Mouse (Mus musculus) heart, adult 2 months (tissue): ENCODE measurements around the gene Adam22. TPM values are rescaled to one million over a fixed set of nuclear protein-coding genes. Genes with fewer than 3 reads are reported as not detected.
"Not testable (repeated sequence)": the region's sequence is repeated elsewhere in the genome, so short reads cannot be mapped to it uniquely, and the experiment has no call there.

Experiments used
- DNase-seq, 2 experiments: peaks; one replicate each; pipeline ENCODE4 v3.0.0; 2021
- H3K27ac ChIP-seq: fragments of 200-600 bp; 2 replicates; pipeline ENCODE4 v1.8.1; 2022
- H3K27me3 ChIP-seq: fragments of 200-500 bp; 2 replicates; pipeline ENCODE4 v1.6.1; 2012; ENCODE audit warnings: mild to moderate bottlenecking, low read length, inconsistent platforms, mixed read lengths; ENCODE audit not compliant: control insufficient read depth, insufficient read depth
- H3K36me3 ChIP-seq: fragments of 200-500 bp; 2 replicates; pipeline ENCODE4 v1.6.1; 2012; ENCODE audit warnings: low read length, inconsistent platforms; ENCODE audit not compliant: control insufficient read depth, insufficient read depth
- H3K4me1 ChIP-seq: fragments of 200-500 bp; 2 replicates; pipeline ENCODE4 v1.6.1; 2011; ENCODE audit warnings: low read length; ENCODE audit not compliant: control insufficient read depth, insufficient read depth
- H3K4me3 ChIP-seq: fragments of 200-600 bp; 2 replicates; pipeline ENCODE4 v1.8.1; 2022
- H3K79me2 ChIP-seq: fragments of 200-500 bp; replicated peaks from 2 replicates; pipeline ENCODE4 v1.6.1; 2012; ENCODE audit warnings: mild to moderate bottlenecking, inconsistent platforms, low read length, moderate library complexity, mixed read lengths; ENCODE audit not compliant: control insufficient read depth, insufficient read depth
- H3K9ac ChIP-seq: fragments of 200-500 bp; 2 replicates; pipeline ENCODE4 v1.6.1; 2012; ENCODE audit warnings: low read depth, mild to moderate bottlenecking, control low read depth, inconsistent platforms, low read length, mixed read lengths
- CTCF ChIP-seq: fragments of 200-600 bp; IDR thresholded peaks from 2 replicates; pipeline ENCODE4 v1.8.1; 2022; ENCODE audit warnings: antibody characterized with exemption, mild to moderate bottlenecking, moderate library complexity
- EP300 ChIP-seq: fragments of 200-500 bp; IDR thresholded peaks from 2 replicates; pipeline ENCODE4 v1.6.1; 2011; ENCODE audit warnings: low read depth, low read length, control low read depth; ENCODE audit not compliant: insufficient read depth
- POLR2A ChIP-seq: fragments of 200-500 bp; IDR thresholded peaks from 2 replicates; pipeline ENCODE4 v1.6.1; 2011; ENCODE audit warnings: mild to moderate bottlenecking, low read depth, low read length, control low read depth; ENCODE audit not compliant: insufficient read depth
- WGBS: fragments of 180-500 bp; shearing (Covaris S2); methylation state at CpG from one replicate; pipeline ENCODE4 v1.1.7; 2018; 5-methylcytosine and 5-hydroxymethylcytosine counted together
- intact Hi-C: fragments of 180-260 bp; cut with DNase I; formaldehyde crosslinking; loops from one replicate; pipeline ENCODE4 v1.15.1; 2025
- polyA plus RNA-seq: library from polyadenylated mRNA; depleted of rRNA; stranded (reverse); fragments of >200 nt; gene quantifications from 2 replicates; pipeline ENCODE4 v1.2.3, GENCODE M21; 2012
- total RNA-seq, 2 experiments: library from RNA; stranded (reverse); gene quantifications; 2 replicates each; pipeline ENCODE4 v1.2.3; 2021

Gene Adam22
- total and polyA plus RNA-seq, 3 experiments = 1.7 to 4.7 (median 3.6) TPM

DNA sequence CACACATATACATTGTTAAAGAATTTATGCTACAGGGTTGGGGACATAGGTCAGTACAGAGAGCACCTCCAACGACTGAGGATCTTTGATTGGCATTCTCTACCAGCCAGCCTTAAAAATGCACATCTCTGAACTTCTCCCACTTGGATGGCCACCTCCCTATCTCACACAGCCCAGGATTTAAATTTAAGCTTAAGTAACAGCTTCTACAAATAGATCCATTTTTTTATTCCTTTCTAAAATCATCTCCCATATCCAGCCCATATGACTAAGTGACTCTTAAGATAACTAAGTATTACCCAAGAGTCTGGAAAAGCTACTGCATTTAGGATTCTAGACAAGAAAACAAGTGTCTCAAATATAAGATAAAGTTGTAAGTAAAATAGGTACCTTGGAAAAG is 140.9 kb downstream of the Adam22 start:
- Histone ChIP-seq H3K79me2 (no peaks in the 10 kb centered on the region), H3K4me3 (no peak overlapping the region), H3K27ac (no peak overlapping the region), H3K27me3 (no peaks in the 10 kb centered on the region), H3K36me3 (no peaks in the 10 kb centered on the region), H3K4me1 (peaks cover 2% of the 10 kb centered on the region; the same call in 1 of the 2 replicates), H3K9ac (no peak overlapping the region)
- DNase-seq = no peak
- no peak for TF ChIP-seq CTCF
- TF ChIP-seq POLR2A = no peak
- no peak for TF ChIP-seq EP300
- 73% methylated on average over 1 of the region's 1 CpGs for WGBS
- intact Hi-C loops = no loop called here

DNA sequence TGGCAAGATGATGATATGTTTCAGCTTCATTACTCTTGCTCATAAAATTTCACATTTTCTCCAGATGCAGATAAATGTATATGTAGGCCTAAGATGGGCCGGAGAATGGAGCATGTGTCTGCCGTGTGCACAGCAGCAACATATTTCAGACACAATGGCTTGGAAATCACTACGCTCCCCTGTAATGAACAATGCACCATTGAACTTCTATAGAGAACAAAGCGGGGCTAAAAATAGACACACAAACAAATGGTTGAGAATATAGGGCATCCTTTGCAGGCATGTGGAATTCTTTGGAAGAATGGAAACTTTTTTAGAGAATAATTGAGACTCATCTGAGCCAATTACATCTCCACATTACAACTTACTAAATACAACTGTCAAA is 143.6 kb downstream of the Adam22 start:
- Histone ChIP-seq H3K4me1 (peaks cover 5% of the 10 kb centered on the region), H3K36me3 (no peaks in the 10 kb centered on the region), H3K79me2 (no peaks in the 10 kb centered on the region), H3K27ac (no peak overlapping the region), H3K27me3 (no peaks in the 10 kb centered on the region), H3K4me3 (no peak overlapping the region), H3K9ac (no peak overlapping the region)
- no peak for DNase-seq
- intact Hi-C loops = no loop called here
- TF ChIP-seq POLR2A (no peak), CTCF (no peak), EP300 (no peak)
- 52% methylated on average over 4 of the region's 4 CpGs for WGBS

DNA sequence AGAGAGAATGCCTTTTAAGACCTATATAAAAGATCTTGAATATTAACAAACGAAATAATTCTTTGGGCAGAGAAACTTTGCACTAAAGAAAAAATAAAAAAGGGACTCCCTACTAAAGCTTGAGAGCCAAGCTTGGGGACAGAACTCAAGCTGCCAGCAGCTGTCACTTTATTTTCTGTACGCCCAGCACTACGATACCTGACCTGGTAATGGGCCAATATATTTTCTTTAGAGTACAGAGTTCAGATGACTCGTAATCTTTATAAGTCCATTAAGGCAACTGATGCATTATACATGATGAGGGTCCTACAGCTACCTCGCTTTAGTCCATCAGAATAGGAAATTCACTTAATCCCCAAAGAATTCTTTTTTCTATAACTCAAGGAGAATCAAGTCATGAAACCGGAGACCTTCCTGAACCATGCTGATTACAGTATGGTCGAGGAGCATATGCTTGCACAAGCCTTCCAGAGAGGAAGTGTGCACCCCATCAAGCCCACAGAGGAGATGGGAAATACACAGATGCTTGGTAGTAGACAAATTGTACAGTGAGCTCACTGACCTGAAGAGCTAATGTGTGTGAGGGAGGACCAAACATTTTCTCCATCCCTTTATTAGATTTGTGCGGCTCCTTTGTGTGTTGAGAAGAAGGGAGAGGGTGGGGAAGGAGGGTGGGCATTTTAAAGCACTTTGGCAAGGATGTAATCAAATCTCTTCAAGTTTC is 144.2 kb downstream of the Adam22 start:
- H3K36me3 ChIP-seq = no peaks in the 10 kb centered on the region
- H3K79me2 ChIP-seq = no peaks in the 10 kb centered on the region
- TF ChIP-seq EP300 (no peak), POLR2A (no peak), CTCF (no peak)
- no peaks in the 10 kb centered on the region for H3K27me3 ChIP-seq
- no peak for DNase-seq
- 75% methylated on average over 8 of the region's 8 CpGs for WGBS
- intact Hi-C loops = no loop called here
- peaks cover 5% of the 10 kb centered on the region for H3K4me1 ChIP-seq
- no peak overlapping the region for H3K27ac ChIP-seq
- H3K9ac ChIP-seq = no peak overlapping the region
- no peak overlapping the region for H3K4me3 ChIP-seq

DNA sequence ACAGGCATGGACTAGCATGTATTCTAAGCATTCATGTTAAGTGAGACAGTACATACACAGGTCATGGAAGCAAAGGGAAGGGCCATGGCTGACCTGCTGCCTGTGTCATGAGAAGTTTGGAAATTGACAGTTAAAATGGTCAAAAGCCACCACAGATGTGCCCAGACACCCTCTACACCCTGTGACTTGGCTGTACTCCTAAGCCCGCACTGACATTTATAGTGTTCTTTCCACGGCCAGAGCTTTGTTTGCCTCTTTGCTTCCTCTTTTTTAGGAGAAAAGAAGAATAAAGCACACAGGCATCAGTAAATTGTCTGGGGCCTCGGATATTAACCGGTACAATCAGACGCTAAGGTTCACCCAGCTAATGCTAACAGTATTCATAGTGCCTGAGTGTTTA is 146.3 kb downstream of the Adam22 start:
- Histone ChIP-seq H3K27ac (no peak overlapping the region), H3K4me3 (no peak overlapping the region), H3K27me3 (no peaks in the 10 kb centered on the region), H3K79me2 (no peaks in the 10 kb centered on the region), H3K36me3 (no peaks in the 10 kb centered on the region), H3K9ac (no peak overlapping the region), H3K4me1 (peaks cover 5% of the 10 kb centered on the region)
- 67% methylated on average over 5 of the region's 5 CpGs for WGBS
- TF ChIP-seq EP300 = no peak
- TF ChIP-seq POLR2A = no peak
- TF ChIP-seq CTCF = no peak
- intact Hi-C loops = no loop called here
- no peak for DNase-seq

DNA sequence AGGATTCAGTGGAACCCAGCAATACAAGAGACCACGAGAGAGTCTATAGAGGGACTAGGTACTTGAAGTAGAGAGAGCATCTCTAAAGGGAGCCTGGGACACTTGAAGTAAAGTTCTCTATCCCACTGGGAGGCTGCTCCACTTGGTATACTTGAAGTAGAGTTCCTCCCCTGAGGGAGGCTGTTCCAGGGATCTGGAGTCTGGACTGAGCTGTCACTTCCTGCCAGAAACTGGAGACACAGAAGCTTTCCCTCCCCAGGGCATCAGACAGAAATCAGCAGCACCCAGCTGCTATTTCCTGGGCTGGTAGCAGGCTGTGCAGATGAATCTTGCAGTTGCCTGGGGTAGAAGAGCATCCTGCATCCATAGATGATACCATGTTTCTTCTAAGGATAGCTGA is 152.1 kb downstream of the Adam22 start:
- Histone ChIP-seq H3K4me3 (no peak overlapping the region), H3K4me1 (peaks cover 2% of the 10 kb centered on the region), H3K79me2 (no peaks in the 10 kb centered on the region), H3K36me3 (no peaks in the 10 kb centered on the region), H3K27me3 (no peaks in the 10 kb centered on the region), H3K9ac (no peak overlapping the region), H3K27ac (no peak overlapping the region)
- intact Hi-C loops = no loop called here
- DNase-seq = peak in 1 of 2 experiments; percentile 7
- WGBS = 65% methylated on average over 1 of the region's 1 CpGs
- no peak for TF ChIP-seq EP300
- TF ChIP-seq POLR2A = no peak
- no peak for TF ChIP-seq CTCF

DNA sequence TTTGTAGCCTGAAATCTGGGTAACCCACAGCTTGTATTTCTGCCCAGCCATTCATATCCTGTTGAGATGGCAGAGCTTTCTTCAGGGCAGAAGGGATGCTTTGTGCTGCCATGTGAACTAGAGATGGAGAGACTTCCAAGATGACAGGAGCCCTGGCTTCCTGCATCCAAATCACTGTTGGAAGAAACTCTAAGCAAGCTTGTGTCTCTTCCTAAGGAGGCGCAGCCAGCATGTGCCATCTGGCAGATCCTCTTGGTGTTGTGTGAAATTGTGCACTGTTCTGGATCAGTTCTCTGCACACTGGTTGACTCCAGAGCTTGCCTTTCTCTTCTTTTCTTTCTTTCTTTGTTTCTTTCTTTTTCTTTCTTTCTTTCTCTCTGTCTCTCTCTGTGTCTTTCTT is 183.0 kb downstream of the Adam22 start:
- 88% methylated on average over 1 of the region's 1 CpGs for WGBS

More for the DNA sequence above, 183.0 kb downstream of the Adam22 start:
- H3K9ac ChIP-seq, H3K36me3 ChIP-seq, H3K27me3 ChIP-seq, H3K27ac ChIP-seq, H3K4me3 ChIP-seq, intact Hi-C loops, DNase-seq, H3K4me1 ChIP-seq, H3K79me2 ChIP-seq: not testable (repeated sequence)
